Mouse (Mus musculus) left cerebral cortex, adult 18-20 months (tissue): ENCODE results near the gene Ctcfl. TPM values are rescaled to one million over a fixed set of nuclear protein-coding genes. Genes with fewer than 3 reads are reported as not detected.
"Not testable (repeated sequence)": the region's sequence is repeated elsewhere in the genome, so short reads cannot be mapped to it uniquely, and the experiment has no call there.

ENCODE experiments used
- DNase-seq, 2 experiments: peaks; one replicate each; pipeline ENCODE4 v3.0.0; 2021 to 2022; ENCODE audit warnings: low spot score in 2 of 2, mixed read lengths in 1 of 2
- total RNA-seq, 2 experiments: library from RNA; stranded (reverse); gene quantifications; 2 replicates each; pipeline ENCODE4 v1.2.3; 2021

Ctcfl gene
- total RNA-seq, 2 experiments from 2014 or later = not detected

DNA sequence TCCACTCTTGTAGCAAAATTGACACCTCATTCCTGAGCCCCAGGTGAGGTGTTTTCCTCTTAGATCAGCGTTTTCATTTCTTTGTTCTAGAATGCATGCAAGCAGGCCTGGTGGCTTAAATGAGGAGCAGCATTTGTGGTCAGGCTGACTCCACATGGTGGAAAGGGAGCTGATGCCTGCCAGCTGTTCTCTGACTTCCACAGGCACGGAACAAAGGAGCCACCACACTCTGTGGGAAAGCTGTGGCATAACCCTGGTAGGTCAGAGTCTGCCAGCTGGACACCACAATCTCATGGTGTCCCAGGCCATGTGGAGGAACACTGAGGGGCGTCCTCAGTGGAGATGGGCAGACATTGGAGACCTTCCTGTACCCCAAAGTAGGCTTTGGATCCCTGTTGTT, 26.5 kb upstream of the Ctcfl start:
- no peak for DNase-seq

DNA sequence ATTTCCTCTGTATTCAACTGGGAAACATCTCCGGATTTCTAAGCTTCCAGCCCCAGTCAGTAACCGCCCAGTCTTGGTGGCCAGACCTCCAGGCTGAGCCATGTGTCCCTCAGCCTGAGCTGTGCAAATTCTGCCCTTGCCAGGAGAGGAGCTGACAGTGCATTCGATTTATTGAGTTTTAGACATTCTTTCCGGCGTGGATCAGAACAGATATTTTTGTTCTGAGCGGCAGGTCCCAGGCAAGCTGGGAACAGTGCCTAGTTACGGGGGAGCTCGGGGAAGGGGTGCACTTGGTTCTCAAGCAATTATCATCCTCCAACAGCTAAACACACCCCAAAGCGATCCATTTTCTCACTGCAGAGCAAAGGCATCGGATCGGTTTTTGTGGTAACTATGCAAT, 24.3 kb upstream of the Ctcfl start:
- DNase-seq = peak in 1 of 2 experiments; percentile 12

DNA sequence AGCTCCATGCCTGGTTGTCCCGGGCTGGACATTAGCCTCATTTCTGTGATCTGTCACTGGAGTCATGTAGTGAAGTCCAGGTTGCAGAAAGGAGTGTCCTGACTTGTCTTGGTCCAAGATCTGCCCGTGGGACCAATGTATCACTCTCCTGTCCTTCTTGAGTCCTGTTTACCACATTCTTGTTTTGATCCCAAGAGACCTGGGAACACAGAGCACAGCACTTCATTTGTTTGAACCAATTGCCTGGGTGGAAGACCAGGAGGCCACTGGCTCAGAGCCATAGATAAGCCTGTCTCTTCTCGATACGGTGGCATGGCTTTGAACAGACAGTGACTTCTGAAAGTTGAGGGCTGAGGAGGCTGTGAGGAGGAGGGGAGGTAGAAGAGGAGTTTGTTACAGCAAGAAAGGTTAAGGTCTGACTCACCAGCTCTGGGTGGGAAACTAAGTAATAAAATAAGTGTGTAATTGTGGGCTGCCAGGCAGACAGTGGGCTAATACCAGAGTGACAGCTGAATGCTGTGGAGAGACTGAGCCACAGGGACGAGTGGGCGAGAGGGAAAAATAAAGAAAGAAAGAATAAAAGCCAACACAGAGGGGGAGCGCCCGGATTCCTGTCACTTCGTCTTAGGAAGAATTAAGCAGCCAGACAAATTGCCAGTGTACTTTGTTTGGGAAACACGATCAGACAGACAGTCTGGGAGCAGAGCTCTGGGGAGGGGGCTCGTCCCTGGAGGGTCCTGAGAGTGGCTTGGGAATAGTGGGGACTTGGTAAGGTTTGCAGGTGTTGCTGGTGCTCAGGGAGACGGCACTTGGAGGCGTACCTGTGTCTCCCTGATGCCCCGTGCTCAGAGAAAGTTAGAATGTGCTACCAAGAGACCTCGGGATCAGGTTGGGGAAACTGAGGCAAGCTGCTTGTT, 19.3 kb upstream of the Ctcfl start:
- no peak for DNase-seq

DNA sequence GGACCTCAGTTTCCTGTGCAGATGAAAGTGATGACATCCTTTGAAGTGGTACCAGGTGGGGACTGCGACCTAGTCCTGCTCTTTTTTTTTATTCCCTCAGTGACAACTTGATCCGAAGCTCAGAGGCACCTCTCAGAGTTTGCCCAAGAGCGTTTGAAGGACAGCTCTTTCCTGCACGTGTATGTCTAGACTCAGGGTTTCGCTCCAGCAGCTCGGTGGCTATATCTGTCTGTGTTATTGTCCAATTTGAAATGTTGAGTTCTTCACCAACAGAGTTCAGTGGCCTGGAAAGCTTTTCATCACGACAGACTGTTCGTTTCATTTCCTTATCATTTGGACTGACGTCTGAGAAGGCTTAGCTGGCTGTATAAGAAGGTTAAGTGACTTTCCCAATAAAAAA, 15.4 kb upstream of the Ctcfl start:
- DNase-seq = no peak

DNA sequence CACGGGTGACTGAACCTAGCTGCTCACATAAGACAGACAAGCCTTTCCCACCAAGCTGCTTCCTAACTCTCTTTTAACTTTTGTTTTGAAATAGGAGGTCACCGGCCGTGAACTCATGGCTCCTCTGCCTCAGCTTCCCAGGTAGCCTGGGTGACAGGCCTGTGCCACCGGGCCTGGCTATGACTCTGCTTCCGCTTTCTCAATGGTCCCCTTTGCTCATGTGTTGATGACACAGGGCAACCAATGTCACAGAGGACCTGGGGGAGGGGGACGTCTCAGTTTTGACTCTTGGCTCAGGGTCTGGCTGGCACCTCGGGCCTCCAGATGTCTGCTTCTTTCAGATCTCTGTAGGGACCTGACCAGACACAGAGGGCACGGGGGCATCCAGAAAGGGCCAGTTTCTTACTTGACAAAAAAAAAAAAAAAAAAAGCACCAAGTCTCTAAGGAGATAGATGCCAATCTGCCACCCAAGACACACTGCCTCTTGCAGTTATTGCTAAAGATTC, 13.5 kb upstream of the Ctcfl start:
- DNase-seq = no peak

DNA sequence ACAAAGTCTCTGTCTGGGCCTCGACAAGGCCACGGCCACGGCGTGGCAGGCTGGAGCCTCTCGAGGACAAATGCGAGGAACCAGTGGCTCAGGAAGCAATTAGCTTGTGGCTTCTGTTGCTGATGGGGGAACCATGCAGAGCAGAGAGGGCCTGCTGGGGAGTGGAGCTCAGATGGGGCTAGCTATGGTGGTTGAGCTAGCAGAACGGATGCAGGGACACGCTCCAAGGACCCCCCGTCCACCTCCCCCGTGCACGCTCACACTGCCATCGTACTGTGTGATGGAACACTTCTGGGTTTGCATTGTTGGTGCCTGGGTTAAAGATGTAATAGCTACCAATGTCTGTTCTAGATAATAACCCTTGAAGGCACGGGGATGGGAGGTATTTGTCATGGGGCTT, 12.9 kb upstream of the Ctcfl start:
- no peak for DNase-seq

DNA sequence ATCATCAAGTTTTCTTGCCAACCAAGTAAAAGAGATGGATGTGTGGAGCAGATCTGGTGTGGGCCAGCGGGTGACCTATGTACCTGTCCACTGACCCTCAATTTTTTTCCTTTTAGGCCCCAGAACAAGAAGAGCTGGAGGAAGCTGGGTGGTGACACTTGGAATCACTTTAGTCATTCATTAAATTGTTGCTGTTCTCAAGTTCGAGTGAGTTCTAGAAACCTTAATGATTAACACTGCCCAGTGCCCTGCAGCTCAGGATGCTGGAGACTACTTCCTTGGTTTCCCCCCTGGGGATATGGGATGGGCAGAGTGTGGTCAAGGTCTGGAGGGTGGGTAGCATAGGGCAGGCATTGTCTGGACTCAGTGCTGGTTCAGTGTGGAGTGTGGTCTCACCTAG, 9.8 kb upstream of the Ctcfl start:
- DNase-seq = no peak

DNA sequence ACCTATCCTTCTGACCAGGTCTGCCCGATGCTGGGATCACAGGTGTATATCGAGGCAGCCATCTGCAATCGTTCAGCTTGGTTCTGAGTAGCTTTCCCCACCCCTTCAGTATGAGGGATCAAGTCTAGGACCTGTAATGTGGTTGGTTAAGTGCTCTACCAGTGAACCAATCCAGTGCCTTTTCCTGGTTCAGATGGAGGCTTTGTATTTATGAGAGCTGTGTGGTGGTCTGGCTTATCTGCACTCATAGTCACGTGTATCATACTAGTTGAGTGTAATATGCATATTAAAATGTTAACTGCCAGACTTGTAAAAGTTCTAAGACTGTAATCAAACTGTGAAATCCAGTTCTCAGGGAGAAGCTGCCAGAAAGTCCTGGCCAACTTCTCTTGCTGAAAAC, 7.1 kb upstream of the Ctcfl start:
- DNase-seq = no peak

DNA sequence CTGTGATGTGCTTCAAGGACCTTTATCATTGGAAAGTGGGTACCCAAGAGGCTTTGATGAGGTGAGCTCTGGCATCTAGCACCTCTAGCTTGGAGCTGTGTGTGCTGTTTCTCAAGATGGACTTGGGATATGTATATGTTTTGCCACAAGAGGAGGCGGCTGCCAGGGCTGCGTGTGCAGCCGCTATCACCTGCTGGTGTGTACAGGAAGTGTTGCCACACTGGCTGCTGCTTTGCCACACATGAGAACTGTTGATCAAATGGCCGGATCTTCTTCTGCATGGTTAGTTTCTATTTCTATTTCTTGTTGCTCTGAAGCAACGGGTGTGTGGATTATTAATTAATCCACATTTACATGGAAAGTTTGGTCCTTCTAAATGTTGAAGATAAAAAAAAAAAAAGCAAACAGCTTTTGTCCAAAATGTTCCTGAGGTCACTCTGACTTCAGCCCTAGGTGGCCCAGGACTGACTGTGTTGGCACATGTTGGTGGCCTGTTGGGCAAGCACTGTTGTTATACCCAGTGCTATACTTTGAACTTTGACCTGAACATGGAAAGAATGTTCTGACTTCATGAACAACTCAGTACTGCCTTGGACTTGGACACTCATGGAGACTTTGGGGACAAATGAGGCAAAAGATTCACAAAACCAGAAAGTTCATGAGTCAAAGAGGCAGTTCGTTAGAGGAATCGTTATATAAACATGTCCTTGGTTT, 4.9 kb upstream of the Ctcfl start:
- no peak for DNase-seq

DNA sequence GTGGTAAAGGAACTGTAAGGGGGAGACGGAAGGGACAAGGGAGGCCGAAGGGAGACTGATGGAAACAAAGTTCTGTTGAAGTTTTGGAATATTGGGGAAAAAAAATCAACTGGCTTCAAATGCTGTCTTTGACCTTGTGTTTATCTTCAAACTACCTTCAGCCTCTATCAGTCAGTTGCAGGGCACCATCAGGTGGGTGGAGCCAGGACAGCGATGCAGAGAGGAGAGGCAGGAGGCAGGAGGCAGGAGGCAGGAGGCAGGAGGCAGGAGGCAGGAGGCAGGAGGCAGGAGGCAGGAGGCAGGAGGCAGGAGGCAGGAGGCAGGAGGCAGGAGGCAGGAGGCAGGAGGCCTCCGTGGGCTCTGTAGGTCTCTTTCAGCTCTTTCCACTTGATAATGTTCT, 792 bp upstream of the Ctcfl start:
- DNase-seq = not testable (repeated sequence)

DNA sequence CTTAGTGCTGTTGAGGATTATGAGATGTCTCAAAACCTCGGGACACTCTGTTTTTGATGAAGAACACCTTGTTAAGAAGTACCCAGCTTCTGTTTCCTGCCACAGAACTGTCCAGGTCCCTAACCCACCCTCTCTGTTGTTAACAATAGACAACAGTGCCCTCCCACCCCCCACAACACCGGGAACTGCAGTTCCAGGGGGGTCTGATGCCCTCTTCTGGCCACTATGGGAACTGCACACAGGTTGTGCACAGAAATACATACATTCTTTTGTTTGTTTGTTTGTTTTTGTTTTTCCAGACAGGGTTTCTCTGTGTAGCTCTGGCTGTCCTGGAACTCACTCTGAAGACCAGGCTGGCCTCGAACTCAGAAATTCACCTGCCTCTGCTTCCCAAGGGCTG, 5.5 kb downstream of the Ctcfl start:
- not testable (repeated sequence) for DNase-seq

DNA sequence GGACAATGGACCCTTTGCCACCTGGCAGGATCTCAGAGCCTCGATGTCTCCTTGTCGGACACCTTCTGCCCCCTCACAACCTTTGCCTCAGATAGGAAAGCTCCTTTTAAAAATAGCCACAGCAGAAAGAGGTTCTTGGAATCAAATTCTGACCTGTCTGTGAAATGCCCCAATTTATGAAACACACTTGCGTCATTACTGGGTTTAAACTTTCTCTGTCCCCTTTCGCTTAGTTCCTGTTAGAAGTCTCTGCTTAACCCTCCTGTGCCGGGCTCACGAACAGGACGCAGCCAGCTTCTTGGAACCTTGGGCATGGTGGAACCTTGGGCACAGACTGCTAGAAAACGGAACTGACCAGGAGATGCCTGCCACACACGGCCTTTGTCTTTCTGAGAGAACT, 8.8 kb downstream of the Ctcfl start:
- no peak for DNase-seq

DNA sequence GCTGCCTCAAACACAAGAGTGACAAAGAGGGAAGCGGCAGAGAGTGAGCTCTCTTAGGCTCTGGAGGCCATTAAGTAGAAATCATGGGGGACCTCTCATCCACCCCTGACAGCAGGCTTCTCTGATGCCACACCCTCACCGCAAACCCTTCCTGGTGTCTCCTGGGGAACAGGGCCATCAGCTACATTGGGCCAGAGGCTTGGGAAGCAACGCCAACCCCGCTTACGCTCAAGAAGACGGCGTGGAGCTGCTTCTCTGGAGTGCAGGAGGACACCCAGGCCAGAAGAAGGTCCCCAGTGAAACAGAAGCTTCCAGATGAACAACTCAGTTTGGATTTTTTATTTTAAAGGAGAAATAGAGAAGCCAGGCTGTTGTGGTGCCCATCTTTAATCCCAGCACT, 9.8 kb downstream of the Ctcfl start:
- no peak for DNase-seq

DNA sequence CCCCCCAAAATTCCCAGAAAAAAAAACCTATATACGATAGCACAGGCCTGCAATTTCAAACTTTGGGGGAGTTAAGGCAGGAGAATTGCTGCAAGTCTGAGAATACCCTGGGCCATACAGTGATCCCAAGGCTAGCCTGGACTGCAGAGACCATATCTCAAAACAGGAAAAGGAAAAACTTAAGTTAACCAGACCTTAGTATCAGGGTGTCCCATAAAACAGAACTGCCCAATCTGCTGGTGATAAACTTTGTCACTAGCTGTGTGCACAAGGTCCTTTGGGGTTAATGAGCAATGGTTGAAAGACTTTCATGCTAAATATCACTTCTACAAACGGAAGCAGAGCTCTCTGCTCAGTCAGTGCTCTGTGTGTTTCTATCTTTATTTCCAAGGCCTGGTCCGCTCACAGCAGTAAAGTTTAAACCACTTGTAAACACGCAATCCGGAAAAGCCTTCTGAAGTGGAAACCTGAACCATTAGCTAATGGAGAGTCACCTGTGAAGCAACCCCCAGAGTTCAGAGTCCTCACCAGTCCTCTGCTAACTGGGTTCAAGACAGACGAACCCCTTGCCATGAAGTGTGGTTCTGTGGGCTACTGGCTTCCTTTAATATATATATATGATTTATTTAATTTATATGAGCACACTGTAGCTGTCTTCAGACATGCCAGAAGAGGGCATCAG, 10.7 kb downstream of the Ctcfl start:
- DNase-seq = no peak

DNA sequence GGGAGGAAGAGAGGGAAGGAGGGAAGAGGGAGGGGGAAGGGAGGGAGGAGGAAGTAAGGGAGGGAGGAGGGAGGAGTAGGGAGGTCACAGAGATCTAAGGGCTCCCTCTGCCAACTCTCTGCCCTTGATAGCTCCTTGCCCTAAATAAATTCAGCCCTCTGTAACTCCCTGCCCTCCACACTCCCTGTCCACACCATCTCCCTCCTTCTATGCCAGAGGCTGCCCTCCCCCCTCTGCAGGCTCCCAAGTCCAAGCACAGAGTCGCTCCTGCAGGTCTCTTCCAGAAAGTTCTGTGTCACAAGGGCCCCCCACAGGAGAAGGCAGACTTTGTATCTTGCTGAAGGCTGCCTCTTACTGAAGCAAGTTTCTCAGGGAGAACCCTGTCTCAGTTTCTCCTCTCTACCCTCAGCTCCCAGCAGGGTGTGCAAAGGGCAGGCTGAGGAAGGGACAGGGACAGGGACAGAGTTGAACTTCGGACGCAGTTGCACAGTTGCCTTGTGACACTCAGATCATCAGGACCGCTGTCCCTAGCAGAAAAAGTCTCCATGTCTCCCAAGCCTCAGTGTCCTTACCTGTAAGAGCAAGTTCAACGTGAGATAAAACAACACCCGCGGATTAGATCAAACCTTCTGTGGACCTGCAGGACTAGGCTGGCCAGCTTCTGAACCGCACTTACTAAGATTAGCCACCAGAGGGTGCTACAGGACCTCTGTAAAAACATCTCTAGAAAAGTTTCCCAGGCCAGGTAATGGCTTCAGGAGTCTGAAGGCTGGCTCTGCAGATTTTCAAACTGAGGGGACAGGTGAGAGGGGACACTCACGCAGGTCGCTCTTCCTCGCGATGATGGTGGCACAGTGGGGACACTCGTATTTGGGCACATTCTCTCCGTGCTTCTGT, 12.2 kb downstream of the Ctcfl start:
- peak; percentile 69 for DNase-seq

DNA sequence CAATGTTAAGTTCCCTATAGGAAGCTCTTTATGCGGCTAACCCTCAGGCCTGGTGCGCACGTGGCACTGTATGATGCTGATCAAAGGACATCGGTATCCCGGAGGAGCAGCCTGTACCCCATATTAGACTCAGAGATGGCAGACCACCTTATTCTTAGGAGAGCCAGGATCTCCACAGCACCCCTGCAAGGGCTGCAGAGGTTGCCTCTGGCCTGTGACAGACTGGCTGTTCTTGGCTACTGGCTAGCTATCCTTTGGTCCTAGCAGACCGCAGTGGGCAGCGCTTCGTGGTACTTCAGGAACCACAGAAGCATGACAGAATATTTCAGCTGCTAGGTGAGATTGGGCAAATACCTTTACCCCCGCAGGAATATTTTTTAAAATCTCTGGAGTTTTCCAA, 12.9 kb downstream of the Ctcfl start:
- no peak for DNase-seq

DNA sequence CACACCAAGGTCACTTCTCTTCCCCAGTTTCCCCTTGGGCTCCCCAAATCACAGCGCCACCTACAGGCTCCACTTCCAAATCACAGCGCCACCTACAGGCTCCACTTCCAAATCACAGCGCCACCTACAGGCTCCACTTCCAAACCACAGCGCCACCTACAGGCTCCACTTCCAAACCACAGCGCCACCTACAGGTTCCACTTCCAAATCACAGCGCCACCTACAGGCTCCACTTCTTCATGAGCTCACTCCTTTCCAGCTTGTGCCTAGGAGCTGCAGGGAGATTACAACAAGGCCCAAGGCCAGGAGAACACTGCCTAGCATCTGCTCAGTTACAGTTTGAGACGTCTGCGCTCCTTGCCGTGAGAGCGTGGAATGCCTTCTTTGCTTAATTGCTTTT, 22.0 kb downstream of the Ctcfl start:
- DNase-seq = not testable (repeated sequence)

DNA sequence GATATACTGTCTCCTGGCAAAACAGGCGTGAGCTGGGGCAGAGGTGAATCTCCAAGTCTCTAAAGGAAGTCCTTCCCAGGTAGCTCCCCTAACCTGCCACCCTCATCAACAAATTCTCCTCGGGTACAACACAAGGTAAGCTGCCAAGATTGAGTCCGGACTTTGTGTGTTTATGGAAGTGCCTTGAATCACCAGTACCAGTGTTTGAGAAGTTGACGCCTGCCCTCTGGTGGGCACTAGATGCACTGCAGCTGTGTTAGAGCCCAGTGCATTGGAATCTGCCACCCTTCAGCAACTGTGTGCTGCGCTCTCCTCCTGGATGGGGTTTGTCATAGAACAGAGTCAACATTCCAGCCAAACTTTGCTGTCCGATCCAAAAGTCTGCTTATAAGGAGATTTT, 29.9 kb downstream of the Ctcfl start:
- peak; percentile 86 for DNase-seq

DNA sequence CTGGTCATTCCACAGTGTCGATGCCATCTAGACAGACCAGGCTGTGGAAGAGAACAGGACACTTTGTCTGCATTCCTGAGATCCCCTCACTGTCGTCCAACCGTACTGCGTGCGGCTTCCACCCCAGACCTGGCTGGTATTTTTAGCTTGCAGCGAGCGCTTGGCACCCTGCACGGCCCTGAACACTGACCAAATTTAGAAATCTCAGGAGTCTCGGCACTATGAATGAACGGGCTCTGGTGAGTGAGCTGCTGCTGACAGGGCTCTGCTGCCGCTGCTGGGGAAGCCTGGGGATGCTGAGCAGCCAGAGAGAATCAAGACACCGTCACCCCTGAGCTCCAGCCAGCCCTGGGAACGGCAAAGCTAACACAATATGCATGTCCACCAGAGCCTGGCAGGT, 31.9 kb downstream of the Ctcfl start:
- no peak for DNase-seq

DNA sequence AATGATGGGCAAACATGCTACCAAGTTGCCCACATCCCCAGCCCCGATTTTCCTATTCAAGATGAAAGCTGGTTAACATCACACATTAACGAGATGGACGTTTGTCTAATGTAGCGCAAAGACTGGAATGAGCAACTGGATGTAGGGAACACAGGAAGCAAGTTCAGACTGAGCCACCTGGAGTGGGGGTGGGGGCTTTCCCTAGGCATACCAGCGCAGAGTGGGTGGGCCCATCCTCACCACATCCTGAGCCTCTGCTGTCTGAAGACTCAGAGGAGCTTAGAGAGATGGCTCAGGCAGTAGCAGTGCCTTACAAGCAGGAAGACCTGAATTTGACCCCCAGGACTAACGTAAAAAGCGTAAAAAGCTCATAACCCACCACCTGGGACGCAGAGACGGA, 33.6 kb downstream of the Ctcfl start:
- no peak for DNase-seq

DNA sequence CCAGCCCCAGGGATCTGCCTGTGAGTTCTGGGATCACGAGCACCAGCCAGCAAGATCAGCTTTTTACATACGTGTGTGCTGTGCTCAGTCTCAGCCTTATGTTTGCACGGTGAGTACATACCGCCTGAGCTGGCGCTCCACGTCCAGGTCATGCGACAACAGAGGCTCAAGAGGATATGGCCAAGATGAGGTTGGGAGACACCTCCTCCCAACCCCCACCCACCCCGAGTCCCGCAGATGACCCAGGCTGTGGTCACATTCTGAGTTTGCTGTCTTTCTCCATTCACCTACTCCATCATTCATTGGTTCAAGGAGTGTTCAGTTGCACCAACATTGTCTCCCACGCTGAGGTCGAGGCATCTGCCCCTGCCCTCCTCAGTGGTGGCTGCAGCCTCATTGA, 34.5 kb downstream of the Ctcfl start:
- DNase-seq = no peak
